Mouse (Mus musculus): Measurements from ENCODE around the gene Zfp882.

DNA sequence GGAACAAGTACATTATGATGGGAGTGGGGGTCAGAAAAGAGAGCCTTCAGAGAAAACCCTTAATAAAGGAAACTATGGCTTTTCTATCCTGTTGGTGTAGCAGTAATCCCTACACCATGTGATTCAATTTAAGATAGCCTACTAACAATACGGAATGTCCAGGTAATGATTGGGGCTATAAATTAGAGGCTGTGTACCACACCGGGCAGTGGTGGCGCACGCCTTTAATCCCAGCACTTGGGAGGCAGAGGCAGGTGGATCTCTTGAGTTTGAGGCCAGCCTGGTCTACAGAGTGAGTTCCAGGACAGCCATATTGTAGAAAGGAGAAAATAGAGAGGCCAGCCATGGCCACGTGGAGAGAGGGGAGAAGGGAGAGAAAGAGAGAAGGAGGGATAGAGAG, 17.4 kb downstream of the Zfp882 start:
- TF ChIP-seq CTCF (IDR thresholded peaks at IDR 0.05; ENCODE audit: low read depth, low read length): no peak
- TF ChIP-seq POLR2A (IDR thresholded peaks at IDR 0.05; ENCODE audit: borderline replicate concordance, low read depth, low read length): no peak

Data from bone marrow macrophage, adult 2 months (primary cell).